Mouse (Mus musculus): ENCODE measurements at regions not wholly inside any gene's neighbourhood (a gene's known extent, or its start where the extent isn't known, plus 50 kb on each side); places are given as distances from the start of the nearest gene placed in this dataset.
A peak's percentile ranks its signal among the peaks of the same experiment; 100 is the strongest.

- no peak for DNase-seq
These were observed 347.0 kb downstream of the Rnf144a start for GRCm38 (mm10) chr12:26067866-26068684.

GRCm38 (mm10) chr12:26060378-26060777 is 354.7 kb downstream of the Rnf144a start:
- no peak for DNase-seq

- DNase-seq: no peak
These were observed 356.0 kb downstream of the Rnf144a start for GRCm38 (mm10) chr12:26059090-26059489.

DNA sequence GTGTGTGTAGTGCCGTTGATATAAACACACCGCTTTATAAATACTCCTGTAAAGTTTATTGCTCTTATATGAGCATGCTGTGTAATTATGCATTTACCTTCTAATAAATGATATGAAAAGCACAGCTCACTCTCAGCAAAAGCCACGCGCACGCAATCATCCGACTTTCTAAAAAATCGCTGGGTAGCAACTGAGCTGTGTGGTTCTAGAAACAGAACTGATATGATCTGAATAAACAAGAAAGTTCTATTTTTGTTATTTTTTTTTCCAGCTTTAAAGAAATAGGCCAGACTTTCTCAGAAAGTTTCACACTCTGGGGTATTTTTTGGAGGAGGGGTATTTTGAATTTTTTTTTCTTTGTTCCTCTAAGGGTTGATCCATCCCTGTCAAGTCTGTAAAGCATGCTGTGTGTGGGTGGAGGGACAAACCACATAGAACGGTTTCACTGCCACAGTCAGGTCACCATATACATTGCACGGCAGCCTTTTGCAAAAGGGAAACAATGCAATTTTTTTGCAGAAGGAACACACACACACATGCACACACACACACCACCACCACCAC is 357.5 kb downstream of the Rnf144a start:
- DNase-seq: no peak

- DNase-seq: no peak
These were observed 368.1 kb downstream of the Rnf144a start for GRCm38 (mm10) chr12:26046991-26047390.

- no peak for DNase-seq
These were observed 369.7 kb downstream of the Rnf144a start for GRCm38 (mm10) chr12:26045321-26045720.

DNA sequence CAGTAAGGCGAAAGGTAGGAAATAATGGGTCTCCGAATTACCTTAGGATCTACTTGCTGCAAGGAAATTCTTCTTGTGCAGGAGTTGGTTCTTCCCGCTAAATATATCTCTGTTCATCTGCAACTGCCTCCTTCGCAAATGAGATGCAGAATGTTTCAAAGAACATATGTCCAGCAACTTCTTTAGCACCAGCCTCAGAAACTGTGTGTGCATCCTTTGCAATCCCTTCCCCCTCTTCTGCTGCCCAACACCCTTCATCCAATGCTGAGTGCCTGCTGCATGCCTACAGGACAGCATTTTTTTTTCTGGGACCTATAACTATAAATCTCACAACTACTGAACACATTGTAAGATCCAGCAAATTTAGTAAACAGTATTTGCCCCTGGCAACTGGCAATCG is 402.1 kb downstream of the Rnf144a start:
- no peak for DNase-seq

- no peak for DNase-seq
These were observed 421.0 kb downstream of the Rnf144a start for GRCm38 (mm10) chr12:25994063-25994462.

DNA sequence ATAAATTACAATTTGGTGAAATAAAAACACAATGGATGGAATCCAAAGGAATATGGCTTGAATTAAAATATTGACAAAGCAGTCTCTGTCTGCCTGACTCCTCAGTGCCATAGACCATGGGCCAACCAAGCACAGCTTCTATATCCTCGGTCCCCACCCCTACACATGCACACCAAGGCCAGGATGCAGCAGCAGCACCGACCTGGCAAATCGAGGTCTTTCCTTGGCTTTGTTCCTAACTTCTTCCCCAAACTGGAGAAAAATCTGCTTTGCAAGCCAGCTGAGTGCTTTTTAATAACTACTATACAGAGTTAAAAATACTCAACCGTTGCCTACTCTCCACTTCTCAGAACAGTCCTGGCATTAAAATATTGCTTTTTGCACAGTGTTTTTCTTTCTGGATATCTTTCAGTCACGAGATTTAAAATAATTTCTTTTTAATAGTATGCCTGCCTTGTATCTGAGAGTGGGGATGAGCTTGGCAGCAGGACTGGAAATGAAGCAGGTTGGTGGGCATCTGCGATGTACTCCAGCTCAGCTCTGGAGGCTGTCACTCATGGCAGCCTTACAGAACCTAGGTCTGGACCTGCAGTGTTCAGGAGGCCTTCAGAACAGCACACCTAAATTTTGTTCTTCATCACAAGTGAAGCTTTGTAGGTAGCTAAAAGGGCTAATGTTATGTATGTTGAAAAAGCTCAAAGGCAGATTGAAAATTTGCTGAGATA is 423.1 kb downstream of the Rnf144a start:
- no peak for DNase-seq

- DNase-seq: no peak
These were observed 432.5 kb downstream of the Rnf144a start for GRCm38 (mm10) chr12:25982545-25982944.

GRCm38 (mm10) chr12:25978335-25978734 is 436.7 kb downstream of the Rnf144a start:
- DNase-seq: no peak

DNA sequence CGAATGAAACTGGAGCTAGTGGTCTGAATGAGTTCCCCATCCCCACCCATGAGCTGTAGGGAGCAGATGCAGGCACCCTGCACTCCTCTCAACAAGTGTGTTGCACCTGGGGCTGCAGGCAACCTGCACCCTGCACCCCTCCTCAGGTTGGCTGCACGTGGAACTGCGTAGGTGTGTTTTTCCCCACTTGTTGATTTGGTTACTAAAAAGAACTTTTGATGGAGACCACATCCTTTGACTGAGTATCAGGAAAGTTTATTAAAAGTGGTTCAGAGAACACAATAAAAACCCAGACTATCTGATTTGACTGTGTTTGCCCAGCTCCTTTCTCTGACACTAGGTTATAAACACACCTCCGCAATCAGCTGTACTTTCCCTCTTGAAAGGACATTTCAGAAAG is 456.5 kb downstream of the Rnf144a start:
- DNase-seq: no peak

- DNase-seq: no peak
These were observed 457.5 kb downstream of the Rnf144a start for GRCm38 (mm10) chr12:25957547-25957946.

DNA sequence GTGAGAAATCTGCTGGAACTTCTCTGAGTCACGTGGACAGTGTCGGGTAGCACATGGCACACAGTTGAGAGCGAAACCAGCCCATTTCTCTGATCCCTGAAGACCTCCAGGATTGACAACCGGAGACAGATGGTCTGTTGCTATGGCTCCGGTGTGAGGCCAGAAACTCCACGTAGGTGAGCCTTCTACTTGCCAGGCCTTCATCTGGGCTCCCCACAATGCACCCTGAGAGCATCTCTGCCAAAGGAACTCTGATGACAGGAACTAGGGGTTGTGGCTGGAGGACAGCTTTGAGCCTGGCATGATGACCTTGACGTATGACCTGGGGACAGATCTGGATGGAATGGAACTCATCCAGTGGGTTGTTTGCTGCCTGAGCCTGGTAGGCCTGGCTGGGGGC is 467.9 kb downstream of the Rnf144a start:
- DNase-seq: peak; percentile 36

- DNase-seq: no peak
These were observed 468.9 kb downstream of the Rnf144a start for GRCm38 (mm10) chr12:25946121-25946520.

DNA sequence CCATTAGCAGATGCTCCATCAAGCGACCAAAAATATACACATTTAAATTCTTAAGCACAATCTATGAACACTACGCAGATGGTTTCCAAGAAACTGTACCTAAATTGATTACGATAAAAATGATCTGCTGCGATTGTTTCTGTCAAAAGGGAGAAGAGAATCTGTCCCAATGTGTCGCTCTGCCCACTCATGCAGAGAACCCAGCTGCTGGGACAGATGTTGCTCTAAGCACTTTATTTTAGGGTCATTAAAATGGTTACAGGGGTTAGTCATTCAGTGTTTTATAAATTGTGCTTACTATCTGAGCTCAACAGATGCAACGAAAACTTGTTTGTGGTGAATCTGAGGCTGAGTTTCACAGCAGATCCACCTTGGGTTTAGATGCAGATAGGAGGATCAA is 476.2 kb downstream of the Rnf144a start:
- DNase-seq: no peak

DNA sequence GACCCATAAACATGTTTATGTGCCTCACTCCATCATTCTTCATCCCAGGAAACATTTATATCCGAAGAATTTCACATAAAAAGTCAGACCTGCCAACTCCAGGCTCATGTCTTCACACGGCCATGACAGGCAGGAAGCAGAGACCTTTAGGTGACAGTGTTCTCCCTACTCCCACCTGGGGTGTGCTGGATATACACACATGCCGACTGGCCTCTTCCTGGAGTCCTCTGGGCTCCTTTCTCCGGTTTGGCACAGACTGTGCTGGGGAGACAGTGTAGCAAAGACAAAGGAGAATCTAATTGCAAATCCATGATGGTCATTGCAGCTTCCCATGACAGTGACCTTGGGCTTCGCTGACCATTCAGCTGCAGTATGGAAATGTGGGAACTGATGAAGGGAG is 480.1 kb downstream of the Rnf144a start:
- DNase-seq: peak; percentile 5

DNA sequence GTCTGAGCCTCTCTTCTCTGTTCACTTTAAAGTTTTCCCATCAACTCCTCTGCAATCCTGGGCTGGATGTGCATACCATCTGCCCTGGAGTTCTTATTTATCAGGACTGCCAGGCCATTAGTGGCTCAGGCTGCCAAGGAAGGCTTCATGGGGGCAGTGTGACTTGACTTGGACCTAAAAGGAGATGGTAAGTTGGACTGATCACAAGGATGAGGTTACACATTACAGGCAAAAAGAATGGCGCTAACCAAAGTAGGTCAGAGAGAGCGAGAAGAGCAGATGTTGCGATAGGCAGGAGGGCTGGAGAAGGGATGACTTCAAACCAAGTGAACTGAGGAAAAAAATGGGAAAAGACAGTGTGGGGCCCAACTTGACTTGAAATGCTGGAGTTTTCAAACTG is 480.5 kb downstream of the Rnf144a start:
- DNase-seq: peak; percentile 24

DNA sequence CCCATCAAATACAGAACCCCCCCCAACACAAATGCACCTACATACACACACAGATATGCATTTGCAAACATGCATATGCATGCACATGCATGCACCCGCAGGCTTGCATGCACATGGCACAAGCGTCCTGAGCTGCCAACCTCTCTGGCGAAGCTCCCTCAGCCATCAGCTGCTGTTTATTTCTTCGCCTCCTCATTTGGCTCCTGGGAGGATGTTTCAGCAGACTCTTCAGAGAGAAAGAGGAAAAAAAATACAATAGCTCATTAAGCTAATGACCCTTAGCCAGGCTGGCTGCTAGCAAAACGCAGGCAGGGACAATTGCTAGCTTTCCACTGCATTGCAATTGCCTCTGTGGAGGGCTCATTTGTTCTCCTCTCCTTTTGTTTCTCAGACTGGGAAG is 488.7 kb downstream of the Rnf144a start:
- DNase-seq: no peak

DNA sequence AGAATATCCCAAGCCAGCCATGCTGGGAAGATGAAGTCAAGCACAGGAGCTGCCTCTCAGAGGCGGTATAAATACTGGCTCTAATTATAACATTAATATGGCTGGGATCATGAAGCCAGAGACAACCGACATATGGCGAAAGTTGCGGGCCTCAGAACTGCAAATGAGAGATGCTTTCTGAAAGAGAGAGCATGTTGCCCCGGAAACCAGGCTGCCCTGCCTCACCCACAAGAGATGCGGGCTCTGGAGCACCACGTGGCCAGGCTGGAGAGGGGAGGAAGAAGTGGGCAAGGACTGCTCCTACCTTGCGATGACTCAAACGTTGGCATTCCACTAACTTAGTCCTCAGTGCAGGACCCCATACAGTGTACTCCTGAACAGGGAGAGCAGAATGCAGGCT is 490.5 kb downstream of the Rnf144a start:
- DNase-seq: no peak

- no peak for DNase-seq
These were observed 491.3 kb downstream of the Rnf144a start for GRCm38 (mm10) chr12:25923772-25924171.

- DNase-seq: no peak
These were observed 509.4 kb downstream of the Rnf144a start for GRCm38 (mm10) chr12:25905614-25906013.

DNA sequence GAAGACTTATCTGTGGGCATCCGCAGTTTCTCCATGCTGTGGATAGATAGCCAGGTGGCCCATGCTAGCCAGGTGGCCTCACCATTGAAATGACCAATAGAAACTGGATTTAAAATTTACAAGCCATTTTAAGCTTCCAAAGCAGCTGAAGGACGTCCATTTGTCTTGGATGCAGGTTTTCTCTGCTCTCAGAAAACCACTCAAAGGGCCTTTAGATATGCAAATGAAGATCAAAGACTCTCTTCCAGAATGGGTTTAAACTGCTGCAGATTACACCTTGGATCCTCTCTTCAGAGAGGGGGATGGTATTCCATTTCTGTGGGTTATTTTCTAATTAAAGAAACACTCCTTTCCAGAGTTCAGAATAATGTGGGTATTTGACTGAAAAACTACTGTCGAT is 518.5 kb downstream of the Rnf144a start:
- no peak for DNase-seq

DNA sequence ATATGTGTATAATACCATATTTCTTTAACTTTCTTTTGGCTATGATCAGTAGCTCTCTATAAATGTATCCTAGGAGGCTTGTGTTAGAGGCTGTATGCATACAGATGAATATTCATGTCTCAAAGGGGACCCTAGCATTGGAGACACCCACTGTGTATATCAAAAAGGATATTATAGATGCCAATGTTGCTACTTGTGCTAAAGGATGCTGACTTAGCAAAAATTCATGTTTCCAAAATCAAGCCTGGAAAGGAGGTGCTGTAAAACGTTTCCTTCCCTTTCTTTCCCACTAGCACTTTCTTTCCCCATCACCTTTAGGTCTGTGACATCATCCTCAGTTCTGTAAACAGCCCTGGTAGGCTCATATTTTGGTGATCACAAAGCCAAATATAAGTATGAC is 519.4 kb downstream of the Rnf144a start:
- no peak for DNase-seq

Data from cerebellum, adult 11 months (tissue).